Mouse (Mus musculus) colon, adult 2 months (tissue): Measurements from ENCODE around the gene Mtch1. TPM values are rescaled to one million over a fixed set of nuclear protein-coding genes. Genes with fewer than 3 reads are reported as not detected.

ENCODE experiments used
- polyA plus RNA-seq: library from polyadenylated mRNA; depleted of rRNA; stranded (reverse); fragments of >200 nt; gene quantifications from 2 replicates; pipeline ENCODE4 v1.2.3, GENCODE M21; 2012; rRNA removed

Gene Mtch1
- polyA plus RNA-seq = 414 and 524 TPM in 2 replicates

DNA sequence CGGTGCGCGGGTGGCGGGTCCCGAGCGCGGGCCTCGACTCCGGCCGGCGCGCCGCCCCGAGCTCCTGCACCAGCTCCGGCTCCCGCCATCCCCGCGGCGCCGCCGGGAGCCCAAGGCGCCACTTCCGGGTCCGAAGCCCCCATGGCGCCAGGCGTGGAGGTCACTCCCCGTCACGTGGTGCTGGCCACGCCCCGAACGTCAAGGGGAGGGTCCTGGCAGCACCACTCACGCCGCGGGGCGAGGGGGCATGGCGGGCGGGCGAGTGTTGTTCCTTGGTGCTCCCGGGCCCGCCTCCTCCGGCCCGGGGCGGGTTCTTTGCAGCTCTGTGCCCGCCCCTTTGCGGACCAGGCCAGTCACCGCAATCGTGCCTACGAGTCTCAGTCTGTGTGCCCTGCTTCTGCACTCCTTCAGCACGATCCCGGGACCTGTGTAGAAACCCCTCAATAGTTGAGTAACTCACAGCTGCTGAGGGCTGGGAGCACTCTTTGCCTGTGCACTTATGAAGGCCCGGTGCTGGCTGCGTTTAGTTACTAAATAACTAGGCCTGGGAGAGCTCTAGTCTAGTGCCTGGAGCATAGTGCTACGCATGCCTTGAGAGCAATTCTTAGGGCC is at the start of gene Mtch1:
Gene Mtch1 (minus strand): TSS at position 290 of the 612 bp plus-strand sequence.

DNA sequence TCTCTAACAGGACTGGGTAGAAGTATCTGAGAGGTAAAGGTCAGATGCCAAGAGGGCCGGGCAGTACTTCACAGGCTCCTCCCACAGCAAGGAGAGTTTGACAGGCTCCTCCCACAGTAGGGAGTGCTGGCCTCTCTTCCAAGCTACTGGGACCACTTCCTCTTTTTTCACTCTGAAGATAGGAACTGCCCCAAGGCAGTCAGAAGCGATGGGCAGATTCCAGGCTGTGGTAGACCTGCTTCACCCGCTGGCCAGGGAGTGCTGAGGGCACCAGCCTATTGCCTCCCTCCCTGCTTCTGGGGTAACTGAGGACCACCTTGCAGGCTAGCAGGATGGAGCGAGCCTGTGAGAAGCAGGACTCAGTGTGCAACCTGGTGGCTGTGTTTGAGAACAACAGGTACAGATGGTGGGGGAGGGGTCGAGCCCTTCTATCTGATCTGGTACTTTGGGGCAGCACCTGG is 13.1 kb upstream of the Mtch1 start, which contains the start of gene Fgd2:
Gene Fgd2 (plus strand): TSS at position 154 of the 461 bp plus-strand sequence.

DNA sequence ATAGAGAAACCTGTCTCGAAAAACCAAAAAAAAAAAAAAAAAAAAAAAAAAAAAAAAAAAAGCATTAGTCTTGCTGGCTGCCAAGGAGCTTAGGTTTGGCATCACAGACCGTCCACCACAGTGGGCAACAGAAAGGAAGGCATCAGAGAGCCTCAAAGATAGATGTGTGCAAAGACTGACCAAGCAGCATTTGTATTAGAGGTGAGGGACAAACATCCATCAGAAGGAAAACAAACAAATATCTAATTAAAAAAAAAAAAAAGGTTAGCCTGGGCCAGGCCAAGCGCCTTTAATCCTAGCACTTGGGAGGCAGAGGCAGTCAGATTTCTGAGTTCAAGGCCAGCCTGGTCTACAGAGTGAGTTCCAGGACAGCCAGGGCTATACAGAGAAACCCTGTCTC is 30.4 kb downstream of the Mtch1 start, which contains the start of gene Pi16:
Gene Pi16 (plus strand): TSS at position 301 of the 400 bp plus-strand sequence.

Other genes with a start within 250 kb of the Mtch1 start
- 0.31 and 0.57 TPM in 2 replicates for gene Rab44, start 233.8 kb downstream of the Mtch1 start, polyA plus RNA-seq
- gene Cpne5, start 109.8 kb downstream of the Mtch1 start, polyA plus RNA-seq = 0.98 and 1.3 TPM in 2 replicates
- gene Ppil1, start 83.7 kb downstream of the Mtch1 start, polyA plus RNA-seq = 29.6 and 37.0 TPM in 2 replicates
- gene BC004004, start 79.1 kb downstream of the Mtch1 start, polyA plus RNA-seq = 44.6 and 48.0 TPM in 2 replicates
- 14.7 and 15.9 TPM in 2 replicates for gene Pi16, start 30.3 kb downstream of the Mtch1 start, polyA plus RNA-seq
- 24.1 and 33.0 TPM in 2 replicates for gene Fgd2, start 13.0 kb upstream of the Mtch1 start, polyA plus RNA-seq
- 22.6 and 27.9 TPM in 2 replicates for gene Pim1, start 142.8 kb upstream of the Mtch1 start, polyA plus RNA-seq
- not detected in 2 replicates for gene Gm17657, start 201.7 kb upstream of the Mtch1 start, polyA plus RNA-seq
- 21.0 and 22.1 TPM in 2 replicates for gene Tbc1d22b, start 201.9 kb upstream of the Mtch1 start, polyA plus RNA-seq
- not detected in 2 replicates for gene Tmem217, start 204.5 kb upstream of the Mtch1 start, polyA plus RNA-seq